Mouse (Mus musculus) embryonic facial prominence, embryonic 12.5 days (tissue): ENCODE measurements around the gene Bcor. TPM values are rescaled to one million over a fixed set of nuclear protein-coding genes. Genes with fewer than 3 reads are reported as not detected.

Source experiments
- ATAC-seq: fragments of 200-750 bp; cut with Nextera tagmentation; 2 replicates; pipeline ENCODE4 v1.8.0; 2017; ENCODE audit not compliant: insufficient number of reproducible peaks, insufficient read depth, low FRiP score, low TSS enrichment
- H3K27ac ChIP-seq: fragments of 300-500 bp; sonication (generic); 2 replicates; pipeline ENCODE4 v1.5.1; 2016; ENCODE audit warnings: mild to moderate bottlenecking
- H3K27me3 ChIP-seq: fragments of 300-500 bp; sonication (generic); 2 replicates; pipeline ENCODE4 v1.6.1; 2016; ENCODE audit warnings: mild to moderate bottlenecking, moderate library complexity
- H3K36me3 ChIP-seq: fragments of 300-500 bp; sonication (generic); 2 replicates; pipeline ENCODE4 v1.6.1; 2016; ENCODE audit warnings: mild to moderate bottlenecking
- H3K4me1 ChIP-seq: fragments of 300-500 bp; sonication (generic); 2 replicates; pipeline ENCODE4 v1.6.1; 2016
- H3K4me2 ChIP-seq: fragments of 300-500 bp; sonication (generic); replicated peaks from 2 replicates; pipeline ENCODE4 v1.6.1; 2016; ENCODE audit warnings: mild to moderate bottlenecking, moderate library complexity
- H3K4me3 ChIP-seq: fragments of 300-500 bp; sonication (generic); 2 replicates; pipeline ENCODE4 v1.5.1; 2016; ENCODE audit warnings: mild to moderate bottlenecking
- H3K9ac ChIP-seq: fragments of 300-500 bp; sonication (generic); 2 replicates; pipeline ENCODE4 v1.6.1; 2016; ENCODE audit warnings: mild to moderate bottlenecking, moderate library complexity
- H3K9me3 ChIP-seq: fragments of 300-500 bp; sonication (generic); 2 replicates; pipeline ENCODE4 v1.6.1; 2016; ENCODE audit warnings: mild to moderate bottlenecking, moderate library complexity
- WGBS: fragments of 180-500 bp; shearing (Covaris S2); methylation state at CpG from one replicate; pipeline ENCODE4 v1.1.7; 2016; 5-methylcytosine and 5-hydroxymethylcytosine counted together
- polyA plus RNA-seq: library from polyadenylated mRNA; unstranded; fragments of >200 nt; fragmentation: Nextera tagmentation; extraction: Ambion mirVana; gene quantifications from 2 replicates; pipeline ENCODE4 v1.2.1, GENCODE M21; 2016

Gene Bcor
- polyA plus RNA-seq, 1 experiment from 2014 or later: 20.6 TPM

DNA sequence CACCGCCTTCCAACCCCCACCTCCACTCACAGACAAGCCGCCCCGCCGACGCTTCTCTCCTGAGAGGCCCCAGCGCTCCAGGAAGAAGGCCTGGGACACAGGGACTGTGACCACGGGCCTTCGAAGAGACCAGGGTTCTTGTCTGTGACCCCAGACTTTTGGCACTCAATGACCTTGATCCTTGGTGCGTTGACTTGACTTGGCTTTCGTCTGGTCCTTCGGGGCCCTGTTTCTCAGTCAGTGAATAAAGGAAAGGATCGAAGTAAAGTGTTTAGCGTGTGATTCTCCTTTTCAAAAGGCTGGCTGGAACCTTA lies 71.2 kb downstream of the Bcor start:
- Histone ChIP-seq H3K4me3 (peak overlapping the region; percentile 44), H3K4me1 (peaks cover 20% of the 10 kb centered on the region), H3K4me2 (peak overlapping the region; percentile 84)

DNA sequence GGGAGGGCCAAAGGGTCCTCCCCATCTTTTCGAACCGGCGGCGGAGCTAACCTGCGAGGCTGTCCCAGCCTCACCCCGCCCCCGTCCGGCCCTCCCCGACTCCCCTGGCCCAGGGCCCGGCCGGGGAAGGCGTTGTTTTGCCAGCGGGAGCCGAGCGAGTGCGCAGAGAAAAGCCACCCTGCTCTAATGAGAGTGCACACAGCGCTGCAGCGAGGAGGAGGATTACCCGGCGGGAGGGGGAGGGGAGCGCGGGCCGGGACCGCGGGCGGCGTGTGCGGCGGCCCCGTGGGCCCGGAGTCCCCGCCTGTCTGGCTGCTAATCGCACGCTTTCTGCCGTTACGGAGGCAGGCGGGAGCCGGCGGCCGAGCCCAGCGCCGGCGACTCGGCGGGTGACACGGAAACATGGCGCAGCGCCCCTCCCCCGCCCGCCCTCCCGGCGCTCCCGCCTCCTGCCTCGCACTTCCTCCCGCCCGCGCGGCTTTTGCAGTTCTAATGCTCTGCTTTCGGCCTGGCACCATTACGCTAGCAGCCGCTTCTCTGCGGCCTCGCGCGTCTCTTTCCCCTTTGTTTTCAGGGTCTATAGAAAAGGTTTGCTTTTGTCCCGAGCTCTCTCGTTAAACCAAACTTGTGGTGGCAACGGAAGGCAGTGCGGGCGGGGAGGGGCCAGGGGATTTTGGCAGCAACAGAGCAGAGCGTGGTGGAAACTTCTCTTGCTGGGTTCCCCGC lies 71.7 kb downstream of the Bcor start:
- 3% methylated on average over 60 of the region's 72 CpGs for WGBS
- Histone ChIP-seq H3K9me3 (no peaks in the 10 kb centered on the region), H3K4me2 (peak overlapping the region; percentile 84), H3K9ac (peak overlapping the region; percentile 54), H3K36me3 (no peaks in the 10 kb centered on the region), H3K4me3 (peak overlapping the region; percentile 44), H3K4me1 (peaks cover 22% of the 10 kb centered on the region), H3K27ac (peak overlapping the region; percentile 78), H3K27me3 (peaks cover 88% of the 10 kb centered on the region)
- ATAC-seq: 0 out of 2 replicates have a peak, but pooled peaks have one; percentile 30

More for the DNA sequence above, 71.2 kb downstream of the Bcor start:
- Histone ChIP-seq H3K36me3 (no peaks in the 10 kb centered on the region), H3K9me3 (no peaks in the 10 kb centered on the region), H3K27me3 (peaks cover 86% of the 10 kb centered on the region), H3K9ac (peak overlapping the region; percentile 54; the same call in 1 of the 2 replicates), H3K27ac (peak overlapping the region; percentile 78)
- no peak for ATAC-seq
- 6% methylated on average over 13 of the region's 13 CpGs for WGBS

DNA sequence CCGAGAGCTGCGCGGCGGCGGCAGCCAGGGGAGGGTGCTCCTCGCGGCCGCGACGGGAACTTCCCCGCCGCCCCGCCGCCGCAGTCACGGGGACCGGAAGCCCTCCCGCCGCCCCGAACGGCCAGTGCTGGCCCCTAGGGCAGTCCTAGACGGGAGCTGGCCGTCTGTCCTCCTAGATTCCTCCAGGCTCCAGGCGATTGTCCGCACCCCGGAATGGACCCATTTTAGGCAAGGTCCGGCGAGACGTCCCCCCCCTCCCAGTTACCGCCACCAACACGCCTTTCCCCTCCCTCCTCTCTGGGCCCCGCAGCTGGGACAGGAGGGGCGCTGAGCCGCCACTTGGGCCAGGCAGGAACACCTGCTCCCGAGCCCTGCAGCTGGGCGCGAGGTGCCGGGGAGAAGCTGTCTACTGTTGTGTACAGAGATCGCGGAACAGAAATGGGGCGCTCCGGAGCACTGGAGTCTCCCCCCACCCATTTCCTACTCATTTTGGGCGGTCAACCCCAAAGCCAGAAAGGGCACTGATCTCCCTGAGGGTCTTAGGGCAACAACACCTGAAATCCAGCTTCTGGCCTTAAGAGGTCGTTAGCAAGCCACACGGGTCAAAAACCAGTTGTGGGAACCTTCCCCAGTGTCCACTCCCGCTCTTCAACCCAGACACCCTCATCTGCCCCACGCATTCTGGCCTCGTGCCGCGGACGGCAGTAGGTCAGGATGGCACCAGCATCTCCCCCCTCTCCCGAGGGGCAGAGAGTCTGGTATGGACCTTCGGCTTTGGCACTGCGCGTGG lies 72.4 kb downstream of the Bcor start:
- Histone ChIP-seq H3K27ac (peak overlapping the region; percentile 78), H3K27me3 (peaks cover 90% of the 10 kb centered on the region), H3K9me3 (no peaks in the 10 kb centered on the region), H3K4me3 (peak overlapping the region; percentile 44), H3K9ac (peak overlapping the region; percentile 55), H3K4me2 (peak overlapping the region; percentile 84), H3K36me3 (no peaks in the 10 kb centered on the region), H3K4me1 (peaks cover 29% of the 10 kb centered on the region)
- WGBS: 1% methylated on average over 55 of the region's 55 CpGs
- ATAC-seq: no peak

DNA sequence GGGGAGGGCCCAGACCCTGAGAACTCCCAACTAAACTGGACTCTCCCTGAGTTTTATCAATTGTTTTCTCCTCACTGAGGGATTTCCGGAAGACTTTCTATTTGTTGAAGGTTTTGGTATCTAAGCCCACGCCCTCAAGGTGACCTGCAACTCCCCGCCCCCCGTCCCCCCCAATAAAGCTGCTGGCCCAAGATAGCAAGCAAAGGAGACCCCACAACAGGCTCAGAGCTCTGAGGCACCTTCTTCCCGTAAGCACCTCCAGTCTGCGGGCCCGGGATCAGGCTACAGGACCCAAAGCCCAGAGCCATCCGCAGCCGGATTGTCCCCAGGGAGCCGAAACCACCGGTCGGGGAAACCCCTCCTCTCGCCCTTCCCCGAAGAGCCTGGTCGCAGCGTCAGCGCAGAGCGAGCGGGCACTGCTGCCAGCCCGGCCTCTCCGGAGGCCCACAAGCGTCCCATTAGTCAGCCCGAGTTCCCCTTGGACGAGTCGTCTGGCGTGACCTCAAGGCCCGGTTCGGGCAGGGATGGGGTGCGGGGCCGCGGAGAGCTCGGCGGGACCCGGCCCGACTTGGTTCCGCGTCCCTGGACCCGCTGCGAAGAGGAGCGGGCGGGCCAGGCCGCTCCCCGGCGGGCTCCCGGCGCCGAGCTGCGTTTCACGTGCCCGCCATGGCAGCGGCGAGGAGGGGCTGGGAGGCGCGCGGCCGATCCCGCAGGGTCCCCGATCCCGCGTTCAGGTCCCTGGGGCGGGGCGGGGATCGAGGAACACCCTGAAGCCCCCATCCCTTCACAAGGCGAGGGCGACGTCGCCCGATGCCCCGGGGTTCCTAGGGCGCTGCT lies 73.3 kb downstream of the Bcor start:
- Histone ChIP-seq H3K27me3 (peaks cover 88% of the 10 kb centered on the region), H3K9me3 (no peaks in the 10 kb centered on the region), H3K4me2 (peak overlapping the region; percentile 84), H3K4me1 (peaks cover 31% of the 10 kb centered on the region), H3K36me3 (no peaks in the 10 kb centered on the region), H3K9ac (peak overlapping the region; percentile 55), H3K27ac (no peak overlapping the region), H3K4me3 (peak overlapping the region; percentile 44)
- 1% methylated on average over 42 of the region's 70 CpGs for WGBS
- no peak for ATAC-seq

DNA sequence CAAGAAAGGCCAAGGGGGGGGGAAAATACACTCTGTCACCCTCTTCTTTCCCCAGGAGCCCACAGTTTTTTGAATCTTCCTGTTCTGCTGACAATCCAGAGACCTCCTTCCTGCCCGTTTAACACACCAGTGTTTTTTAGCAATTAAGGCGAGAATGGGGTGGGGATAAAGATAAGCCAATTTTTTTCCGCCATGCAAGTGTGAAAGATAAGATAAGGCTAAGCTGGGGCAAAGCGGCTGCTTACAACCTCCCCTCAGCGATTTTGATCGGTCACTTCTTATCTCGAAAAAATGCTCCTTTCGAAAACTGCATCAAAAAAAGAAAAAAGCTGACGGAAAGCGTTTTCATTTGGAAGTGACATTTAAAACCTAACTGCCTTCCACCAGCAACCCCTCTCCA lies 74.2 kb downstream of the Bcor start:
- Histone ChIP-seq H3K27me3 (peaks cover 88% of the 10 kb centered on the region), H3K27ac (no peak overlapping the region), H3K36me3 (no peaks in the 10 kb centered on the region), H3K9ac (no peak overlapping the region), H3K4me3 (no peak overlapping the region), H3K4me1 (peaks cover 34% of the 10 kb centered on the region), H3K9me3 (no peaks in the 10 kb centered on the region), H3K4me2 (no peak overlapping the region)
- WGBS: 20% methylated on average over 10 of the region's 10 CpGs
- no peak for ATAC-seq

DNA sequence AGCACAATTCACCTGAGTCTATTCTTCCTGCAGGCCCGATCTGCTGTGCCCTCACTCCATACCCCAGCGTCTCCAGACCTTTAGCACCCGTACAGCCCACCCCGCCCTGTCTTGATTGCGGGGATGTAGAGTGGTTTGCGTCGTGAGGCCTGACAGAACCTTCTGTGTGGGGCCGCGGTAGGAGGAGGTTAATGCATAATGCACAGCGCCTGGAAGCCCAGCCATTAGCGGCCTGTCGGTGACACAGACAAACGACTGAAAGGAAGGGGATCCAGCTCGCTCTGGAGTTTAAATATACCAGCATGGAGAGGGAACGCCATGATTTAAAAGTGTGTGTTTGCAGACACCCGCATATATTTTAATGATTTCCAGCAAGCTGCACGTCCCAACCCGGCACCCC lies 74.9 kb downstream of the Bcor start:
- Histone ChIP-seq H3K4me3 (no peak overlapping the region), H3K27me3 (peaks cover 88% of the 10 kb centered on the region), H3K9me3 (no peaks in the 10 kb centered on the region), H3K4me1 (peaks cover 30% of the 10 kb centered on the region), H3K4me2 (no peak overlapping the region), H3K27ac (no peak overlapping the region), H3K36me3 (no peaks in the 10 kb centered on the region), H3K9ac (no peak overlapping the region)
- WGBS: 11% methylated on average over 18 of the region's 18 CpGs
- ATAC-seq: no peak

DNA sequence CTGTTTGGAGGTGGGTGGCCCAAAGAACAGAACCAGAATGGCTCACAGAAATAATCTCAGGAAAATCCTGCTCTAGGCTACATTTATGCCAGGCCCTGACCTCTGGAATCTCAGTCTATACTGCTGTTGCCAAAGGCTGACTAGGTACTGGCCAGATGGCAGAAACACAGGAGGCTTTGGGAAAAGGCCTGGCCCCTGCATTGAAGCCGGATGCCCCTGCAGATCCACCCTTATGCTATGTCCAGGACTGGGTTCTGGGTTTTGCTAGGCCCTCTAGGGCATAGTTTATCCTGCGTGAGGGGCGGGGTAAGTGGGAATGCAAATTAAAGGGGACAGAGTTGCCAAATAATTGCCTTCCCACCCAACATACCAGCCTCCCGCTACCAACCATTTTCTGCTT lies 75.5 kb downstream of the Bcor start:
- Histone ChIP-seq H3K36me3 (no peaks in the 10 kb centered on the region), H3K9me3 (no peaks in the 10 kb centered on the region), H3K27me3 (peaks cover 88% of the 10 kb centered on the region), H3K4me3 (no peak overlapping the region), H3K27ac (no peak overlapping the region), H3K4me1 (peaks cover 24% of the 10 kb centered on the region), H3K9ac (no peak overlapping the region), H3K4me2 (no peak overlapping the region)
- no peak for ATAC-seq
- 29% methylated on average over 4 of the region's 4 CpGs for WGBS

DNA sequence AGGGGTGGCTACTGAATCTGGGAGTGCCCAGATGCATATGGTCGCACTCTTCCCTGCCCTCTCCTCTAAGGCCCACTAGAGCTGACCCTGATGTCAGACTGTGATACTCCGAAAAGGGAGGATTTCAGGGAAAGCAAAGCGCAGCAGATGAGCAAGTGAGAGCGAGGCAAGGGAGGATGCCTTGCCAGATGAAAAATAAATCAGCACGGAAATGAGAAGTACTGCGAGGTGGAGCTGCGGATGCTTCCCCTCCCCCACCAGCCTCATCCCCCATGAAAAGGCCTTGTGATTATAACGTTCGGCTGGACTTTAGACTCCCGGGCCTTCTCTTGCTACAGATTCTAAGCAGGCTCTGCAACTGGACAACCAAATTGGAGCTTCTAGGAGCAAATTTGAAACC lies 76.5 kb downstream of the Bcor start:
- Histone ChIP-seq H3K27ac (no peak overlapping the region), H3K4me1 (peaks cover 18% of the 10 kb centered on the region), H3K27me3 (peaks cover 87% of the 10 kb centered on the region), H3K9me3 (no peaks in the 10 kb centered on the region), H3K36me3 (no peaks in the 10 kb centered on the region), H3K9ac (no peak overlapping the region), H3K4me2 (no peak overlapping the region), H3K4me3 (no peak overlapping the region)
- 13% methylated on average over 10 of the region's 10 CpGs for WGBS
- ATAC-seq: no peak

DNA sequence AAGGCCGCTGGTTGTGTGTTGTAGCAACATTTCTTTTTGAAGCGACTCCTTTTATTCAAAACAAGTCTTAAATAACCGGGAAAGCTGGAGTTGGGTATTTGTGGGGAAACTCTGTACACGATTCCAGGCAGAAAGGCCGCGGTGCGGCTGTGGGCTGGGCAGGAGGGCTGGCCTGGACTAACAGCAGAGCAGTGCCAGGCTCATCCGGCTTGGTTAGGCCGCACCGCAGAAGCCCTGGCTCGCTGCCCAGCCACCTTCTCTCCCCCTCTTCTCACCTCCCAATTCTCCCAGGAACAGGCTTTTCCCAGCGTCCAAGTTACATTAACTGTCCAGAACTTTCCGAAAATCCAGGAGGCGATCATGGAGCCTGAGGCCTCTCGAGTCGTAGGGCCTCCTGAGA lies 77.4 kb downstream of the Bcor start:
- Histone ChIP-seq H3K4me2 (no peak overlapping the region), H3K9ac (no peak overlapping the region), H3K9me3 (no peaks in the 10 kb centered on the region), H3K4me1 (peaks cover 18% of the 10 kb centered on the region), H3K27me3 (peaks cover 87% of the 10 kb centered on the region), H3K27ac (no peak overlapping the region), H3K36me3 (no peaks in the 10 kb centered on the region), H3K4me3 (no peak overlapping the region)
- no peak for ATAC-seq
- WGBS: 7% methylated on average over 16 of the region's 16 CpGs

DNA sequence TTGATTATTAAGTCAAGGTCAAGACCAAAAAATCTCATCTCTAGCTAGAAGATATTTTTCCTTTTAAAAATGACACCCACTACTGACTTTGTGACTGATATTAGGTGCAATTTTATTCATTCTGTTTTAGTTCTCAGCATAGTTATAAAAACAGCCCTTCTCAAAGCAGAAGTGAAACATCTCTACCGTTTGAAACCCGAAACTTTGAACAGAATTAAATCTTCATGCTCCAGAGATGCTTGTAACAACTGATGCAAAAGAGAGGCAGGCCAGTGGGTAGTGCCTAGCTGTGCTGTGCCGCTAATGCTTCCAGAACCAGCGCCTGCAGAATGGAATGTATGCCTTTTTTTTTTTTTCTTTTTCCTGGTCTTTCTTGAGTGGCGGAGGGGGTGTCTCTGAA lies 78.0 kb downstream of the Bcor start:
- Histone ChIP-seq H3K4me3 (no peak overlapping the region), H3K27ac (no peak overlapping the region), H3K9me3 (no peaks in the 10 kb centered on the region), H3K27me3 (peaks cover 87% of the 10 kb centered on the region), H3K9ac (no peak overlapping the region), H3K36me3 (no peaks in the 10 kb centered on the region), H3K4me1 (peaks cover 18% of the 10 kb centered on the region), H3K4me2 (no peak overlapping the region)
- no peak for ATAC-seq
- 12% methylated on average over 5 of the region's 5 CpGs for WGBS

DNA sequence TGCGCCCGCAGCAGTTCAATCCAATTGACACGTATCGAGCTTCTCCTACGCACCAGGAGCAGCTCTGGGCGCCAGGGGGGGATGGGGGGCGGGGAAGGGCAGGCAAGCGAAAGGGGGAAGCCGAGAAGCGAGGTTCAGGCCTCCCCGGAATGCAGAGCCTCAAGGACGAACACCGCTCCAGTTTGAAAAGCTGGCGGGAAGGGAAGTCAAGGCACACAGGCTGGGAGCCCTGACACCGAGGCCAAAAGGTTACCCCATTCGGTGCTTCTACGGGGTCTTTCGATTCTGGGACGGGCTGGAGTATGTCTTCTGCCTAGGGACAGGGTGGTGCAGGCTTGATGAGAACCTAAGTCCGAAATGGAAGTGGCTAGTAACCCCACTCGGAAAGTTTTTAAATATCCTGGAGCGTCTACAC lies 78.4 kb downstream of the Bcor start:
- WGBS: 6% methylated on average over 22 of the region's 22 CpGs
- ATAC-seq: no peak
- Histone ChIP-seq H3K9ac (no peak overlapping the region), H3K4me1 (peaks cover 17% of the 10 kb centered on the region), H3K4me2 (peak overlapping the region; percentile 76), H3K27me3 (peaks cover 87% of the 10 kb centered on the region), H3K36me3 (no peaks in the 10 kb centered on the region), H3K4me3 (0 out of 2 replicates have a peak overlapping the region, but pooled peaks have one; percentile 56), H3K27ac (no peak overlapping the region), H3K9me3 (no peaks in the 10 kb centered on the region)
